Mouse (Mus musculus) neutrophil, adult 5-6 weeks (primary cell): ENCODE measurements around the gene Car5a. TPM values are rescaled to one million over a fixed set of nuclear protein-coding genes. Genes with fewer than 3 reads are reported as not detected.

Experiments
- total RNA-seq: library from RNA; stranded (forward); fragments of 200-1000 nt; gene quantifications from 2 replicates; pipeline ENCODE4 v1.2.3, GENCODE M21; 2017

The Car5a gene
- total RNA-seq, 1 experiment from 2014 or later = not detected

Other genes with a start within 250 kb of the Car5a start
- 0.12 and 0.25 TPM in 2 replicates for gene Jph3, start 215.3 kb downstream of the Car5a start, total RNA-seq
- gene Klhdc4, start 115.3 kb downstream of the Car5a start, total RNA-seq = 41.6 and 42.4 TPM in 2 replicates
- 4.5 and 4.9 TPM in 2 replicates for gene Slc7a5, start 37.2 kb downstream of the Car5a start, total RNA-seq
- 46.5 and 88.3 TPM in 2 replicates for gene Banp, start 4.8 kb upstream of the Car5a start, total RNA-seq